Comparison of ENCODE assay signal across 8 mouse cellular contexts in the genomic region with DNA sequence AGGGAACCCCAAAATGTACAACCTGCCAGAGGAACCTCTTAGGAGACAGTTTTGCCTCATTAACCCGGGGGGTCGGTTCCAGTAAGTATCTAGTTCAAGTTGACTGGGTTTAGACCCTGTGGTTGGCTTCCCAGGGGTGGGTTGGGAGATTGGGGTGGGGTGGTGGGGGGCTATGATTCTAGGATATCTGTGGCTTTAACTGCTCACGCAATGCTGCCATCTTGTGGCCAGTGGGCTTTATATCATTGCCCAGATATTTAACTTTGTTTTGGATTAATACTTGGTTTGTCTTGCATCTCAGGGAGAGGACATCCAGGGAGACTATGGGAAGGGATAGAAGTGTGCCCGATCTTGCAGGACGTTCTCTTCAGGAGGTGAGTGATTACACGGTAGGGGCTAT. TPM values are rescaled to one million over a fixed set of nuclear protein-coding genes. Genes with fewer than 3 reads are reported as not detected.
A peak's percentile ranks its signal among the peaks of the same experiment; 100 is the strongest.
DNase-seq lines count a peak whose midpoint lies in the region; ATAC-seq and TF ChIP-seq lines count a peak whose summit lies in the region.

No protein-coding gene starts in this region.

- no peaks in the 10 kb centered on the region for H3K9me3 ChIP-seq in lung, embryonic 14.5 days (ENCODE audit: low read depth, low read length)

- TF ChIP-seq CTCF in lung, embryonic 14.5 days (IDR thresholded peaks at IDR 0.05; ENCODE audit: low read depth): peak; percentile 68
- TF ChIP-seq CTCF in Patski (IDR thresholded peaks at IDR 0.05): peak; percentile 62

- H3K4me2 ChIP-seq in lung, embryonic 14.5 days: no peak overlapping the region

- no peaks in the 10 kb centered on the region for H3K4me1 ChIP-seq in lung, embryonic 14.5 days (ENCODE audit: insufficient read depth)

- H3K36me3 ChIP-seq in lung, embryonic 14.5 days (ENCODE audit: insufficient read depth): peaks cover 69% of the 10 kb centered on the region

- ATAC-seq in lung, embryonic 14.5 days (ENCODE audit: insufficient read depth): no peak
- no peak for ATAC-seq in Patski

- no peak overlapping the region for H3K27ac ChIP-seq in lung, embryonic 14.5 days (ENCODE audit: low read depth)

- WGBS in lung, embryonic 14.5 days: 59% methylated on average over 6 of the region's 6 CpGs

- intact Hi-C loops in heart, postnatal 25 days (cut with DNase I): loop anchor here (5.0 kb wide), 1 partner anchor 89 kb away; no protein-coding TSS in a partner anchor
- intact Hi-C loops in gastrocnemius, postnatal 36 days (cut with DNase I): loop anchor here (5.0 kb wide), 2 partner anchors 54 to 89 kb away; no protein-coding TSS in a partner anchor

- H3K27me3 ChIP-seq in lung, embryonic 14.5 days (ENCODE audit: insufficient read depth, low read length): no peaks in the 10 kb centered on the region
- H3K27me3 ChIP-seq in Patski: no peaks in the 10 kb centered on the region

- POLR2A ChIA-PET in Patski (lab: Charles Lee): no interaction called here

- peak; percentile 6 to 55 for DNase-seq in heart, adult 18-20 months
- DNase-seq in heart, postnatal 25 days (ENCODE audit: low spot score): no peak
- peak; percentile 74 for DNase-seq in lung, embryonic 14.5 days
- no peak for DNase-seq in lung, postnatal 25 days (ENCODE audit: low spot score)
- DNase-seq in Patski (ENCODE audit: low read depth, low spot score): no peak
- peak; percentile 65 to 67 for DNase-seq in kidney, postnatal 4 days
- peak; percentile 36 for DNase-seq in thymus, postnatal 25 days
- no peak for DNase-seq in gastrocnemius, postnatal 36 days

- no peak overlapping the region for H3K4me3 ChIP-seq in lung, embryonic 14.5 days (ENCODE audit: low read depth, low read length)

- H3K9ac ChIP-seq in lung, embryonic 14.5 days: no peak overlapping the region

- CTCF ChIA-PET in Patski (lab: Charles Lee): interaction anchor here (0.9 to 2.2 kb wide), 6 partner anchors 9 to 90 kb away, joined by 3 to 10 read pairs (median 4); no protein-coding TSS in a partner anchor

- in situ Hi-C loops in Patski (cut with MboI; ENCODE audit: low pct_unique_long_range_greater_than_20kb): loop anchor here (10.0 kb wide), 2 partner anchors 51 to 81 kb away; a partner anchor contains a TSS

RNA-seq across cellular contexts. Expression of a gene that starts 11.1 kb away (rescaled TPM):
- 100 to 1,000 TPM; 112 to 114 TPM for total RNA-seq in heart, adult 18-20 months (2021)
- 100 to 1,000 TPM in 1 of 2 experiments, 10 to 100 TPM in 1; 95.0 to 104 TPM for total RNA-seq in heart, postnatal 25 days (2021)
- 266 and 281 TPM in 2 replicates for polyA plus RNA-seq in lung, embryonic 14.5 days (2014; fragmentation: Nextera tagmentation; extraction: Ambion mirVana)
- polyA plus RNA-seq in Patski (2021): 80.7 TPM
- 100 to 1,000 TPM; 102 to 126 TPM for total RNA-seq in gastrocnemius, postnatal 36 days (2021)

RNA-seq across cellular contexts. Expression of a gene that starts 50.2 kb away (rescaled TPM):
- total RNA-seq in heart, adult 18-20 months (2021): 1 to 10 TPM; 9.7 to 9.9 TPM
- 10 to 100 TPM; 12.3 to 12.6 TPM for total RNA-seq in heart, postnatal 25 days (2021)
- 38.1 and 38.8 TPM in 2 replicates for polyA plus RNA-seq in lung, embryonic 14.5 days (2014; fragmentation: Nextera tagmentation; extraction: Ambion mirVana)
- 31.4 TPM for polyA plus RNA-seq in Patski (2021)
- total RNA-seq in gastrocnemius, postnatal 36 days (2021): 10 to 100 TPM in 1 of 2 experiments, 1 to 10 TPM in 1; 7.4 to 10.6 TPM

RNA-seq across cellular contexts. Expression of a gene that starts 50.8 kb away (rescaled TPM):
- under 1 TPM in 1 of 2 experiments, not detected in 1; 0.10 TPM for total RNA-seq in heart, adult 18-20 months (2021)
- total RNA-seq in heart, postnatal 25 days (2021): under 1 TPM; 0.03 to 0.06 TPM
- polyA plus RNA-seq in lung, embryonic 14.5 days (2014; fragmentation: Nextera tagmentation; extraction: Ambion mirVana): 0.24 and 0.36 TPM in 2 replicates
- polyA plus RNA-seq in Patski (2021): 0.30 TPM
- total RNA-seq in gastrocnemius, postnatal 36 days (2021): under 1 TPM in 1 of 2 experiments, not detected in 1; 0.05 TPM

Comparison
In these comparisons a context has a peak if more than half of its experiments do, and no peak if none do; other contexts are left out.
1. DNase-seq: peak in heart, adult 18-20 months (2 of 2), lung, embryonic 14.5 days (single experiment), kidney, postnatal 4 days (2 of 2) and thymus, postnatal 25 days (single experiment); none in heart, postnatal 25 days (single experiment), lung, postnatal 25 days (single experiment), Patski (single experiment) and gastrocnemius, postnatal 36 days (0 of 2).